Mouse (Mus musculus) lung, postnatal 0 days (tissue): ENCODE measurements around the gene Timm8a2.

Experiments
- CTCF ChIP-seq: IDR thresholded peaks from 2 replicates; pipeline ENCODE4 v1.5.1; 2016; ENCODE audit warnings: antibody characterized with exemption, mild to moderate bottlenecking
- EP300 ChIP-seq: IDR thresholded peaks from 2 replicates; pipeline ENCODE4 v1.6.1; 2016; ENCODE audit warnings: antibody characterized with exemption, mild to moderate bottlenecking, control low read depth

GRCm38 (mm10) chr14:122009502-122009901 lies 25.0 kb upstream of the Timm8a2 start:
- no peak for TF ChIP-seq EP300
- TF ChIP-seq CTCF = no peak
